ENCODE assay signal across 40 mouse cellular contexts in genomic region chr11:84188530-84188929, GRCm38 (mm10). TPM values are rescaled to one million over a fixed set of nuclear protein-coding genes. Genes with fewer than 3 reads are reported as not detected.
"Had no signal": no experiment of that assay in that cellular context is flagged by ENCODE, and none has a peak within 500 bp of the region (broad histone marks: within the 10 kb centered on the region; RNA-seq: fewer than 3 reads in every experiment).

No protein-coding gene starts in this region.

- H3K27me3 ChIP-seq: heart, embryonic 13.5 days; heart, embryonic 15.5 days; hindbrain, embryonic 12.5 days; intestine, embryonic 15.5 days; limb, embryonic 13.5 days; limb, embryonic 15.5 days had no signal

- H3K9me3 ChIP-seq: heart, embryonic 13.5 days; heart, embryonic 15.5 days; hindbrain, embryonic 10.5 days; hindbrain, embryonic 12.5 days; intestine, embryonic 15.5 days; limb, embryonic 13.5 days; limb, embryonic 15.5 days had no signal

- H3K27ac ChIP-seq: heart, adult 2 months; heart, embryonic 13.5 days; heart, embryonic 15.5 days; hindbrain, embryonic 10.5 days; hindbrain, embryonic 12.5 days; hindbrain, embryonic 14.5 days; intestine, embryonic 15.5 days; limb, embryonic 13.5 days; limb, embryonic 15.5 days; liver, embryonic 14.5 days had no signal

- H3K4me3 ChIP-seq: heart, adult 2 months; heart, embryonic 13.5 days; heart, embryonic 15.5 days; hindbrain, embryonic 10.5 days; hindbrain, embryonic 12.5 days; intestine, embryonic 15.5 days; limb, embryonic 13.5 days; limb, embryonic 15.5 days had no signal

- H3K9ac ChIP-seq: heart, embryonic 13.5 days; heart, embryonic 15.5 days; hindbrain, embryonic 12.5 days; hindbrain, embryonic 14.5 days; intestine, embryonic 15.5 days; limb, embryonic 13.5 days; limb, embryonic 15.5 days; liver, embryonic 14.5 days had no signal

- ATAC-seq: hindbrain, embryonic 16.5 days; inflammation-experienced regulatory T-cells, adult 6 months; intestine, embryonic 15.5 days; intestine, postnatal 0 days had no signal

- H3K4me2 ChIP-seq: heart, embryonic 11.5 days; heart, embryonic 13.5 days; heart, embryonic 15.5 days; hindbrain, embryonic 12.5 days; hindbrain, embryonic 14.5 days; intestine, embryonic 15.5 days; limb, embryonic 13.5 days; limb, embryonic 15.5 days; liver, embryonic 11.5 days had no signal

- H3K4me1 ChIP-seq: heart, embryonic 13.5 days; heart, embryonic 15.5 days; intestine, embryonic 15.5 days; limb, embryonic 15.5 days had no signal

- H3K36me3 ChIP-seq: heart, embryonic 13.5 days; heart, embryonic 15.5 days; hindbrain, embryonic 12.5 days; intestine, embryonic 15.5 days; limb, embryonic 13.5 days; limb, embryonic 15.5 days had no signal

- DNase-seq: gastrocnemius, postnatal 14 days; gastrocnemius, postnatal 36 days; heart, adult 11 months; heart, adult 2 months; heart, postnatal 14 days; heart, postnatal 4 days; kidney, adult 18-20 months; kidney, adult 8-10 months; kidney, postnatal 10 days; kidney, postnatal 36 days; layer of hippocampus, adult 9-11 months; layer of hippocampus, postnatal 36 days; left cerebral cortex, postnatal 4 days had no signal

RNA-seq across cellular contexts. Expression of gene Gm11437, which starts 21.3 kb away (rescaled TPM):
- total RNA-seq: gastrocnemius, adult 18-20 months; gastrocnemius, adult 8-10 months; gastrocnemius, postnatal 14 days; gastrocnemius, postnatal 36 days; heart, adult 2 months; heart, postnatal 14 days; heart, postnatal 4 days; layer of hippocampus, adult 18-20 months; layer of hippocampus, adult 8-10 months; layer of hippocampus, postnatal 14 days; layer of hippocampus, postnatal 36 days; left cerebral cortex, adult 18-20 months; left cerebral cortex, adult 8-10 months; left cerebral cortex, postnatal 10 days; left cerebral cortex, postnatal 25 days; left cerebral cortex, postnatal 4 days had no signal
- polyA plus RNA-seq: heart, adult 2 months; heart, embryonic 11.5 days; heart, embryonic 13.5 days; heart, embryonic 15.5 days; heart, postnatal 0 days; hindbrain, embryonic 12.5 days; hindbrain, embryonic 14.5 days; inflammation-experienced regulatory T-cells, adult 6 months; intestine, embryonic 15.5 days; intestine, postnatal 0 days; kidney, embryonic 14.5 days; kidney, embryonic 16.5 days; limb, embryonic 11.5 days; limb, embryonic 13.5 days; limb, embryonic 15.5 days; liver, embryonic 11.5 days; liver, embryonic 14.5 days had no signal
